Mouse (Mus musculus): ENCODE results near the gene Nuak1.

GRCm38 (mm10) chr10:84438049-84438422, 2.4 kb downstream of the Nuak1 start:
- TF ChIP-seq POLR2A (IDR thresholded peaks at IDR 0.05; ENCODE audit: insufficient read depth, low read depth, low read length), result no peak
- peak; percentile 78 for TF ChIP-seq CTCF (IDR thresholded peaks at IDR 0.05; ENCODE audit: insufficient read depth, low read depth, low read length)

Measured in olfactory bulb, adult 2 months (tissue).